Mouse (Mus musculus): Measurements from ENCODE around the gene Trpv4. TPM values are rescaled to one million over a fixed set of nuclear protein-coding genes. Genes with fewer than 3 reads are reported as not detected.

The Trpv4 gene
- polyA plus RNA-seq, 1 experiment from 2014 or later: 0.39 TPM

Other genes starting within 250 kb of the Trpv4 start
- gene Mmab, start 214.4 kb downstream of the Trpv4 start, polyA plus RNA-seq (2014; fragmentation: Nextera tagmentation; extraction: Ambion mirVana): 31.5 and 31.8 TPM in 2 replicates
- gene Mvk, start 214.2 kb downstream of the Trpv4 start, polyA plus RNA-seq (2014; fragmentation: Nextera tagmentation; extraction: Ambion mirVana): 71.9 and 78.7 TPM in 2 replicates
- 5.3 and 7.0 TPM in 2 replicates for gene Fam222a, start 90.4 kb downstream of the Trpv4 start, polyA plus RNA-seq (2014; fragmentation: Nextera tagmentation; extraction: Ambion mirVana)
- 26.9 and 30.8 TPM in 2 replicates for gene Gltp, start 32.6 kb upstream of the Trpv4 start, polyA plus RNA-seq (2014; fragmentation: Nextera tagmentation; extraction: Ambion mirVana)
- gene Tchp, start 49.3 kb upstream of the Trpv4 start, polyA plus RNA-seq (2014; fragmentation: Nextera tagmentation; extraction: Ambion mirVana): 15.2 and 16.2 TPM in 2 replicates
- 38.8 and 52.1 TPM in 2 replicates for gene Ankrd13a, start 116.3 kb upstream of the Trpv4 start, polyA plus RNA-seq (2014; fragmentation: Nextera tagmentation; extraction: Ambion mirVana)
- gene Git2, start 117.1 kb upstream of the Trpv4 start, polyA plus RNA-seq (2014; fragmentation: Nextera tagmentation; extraction: Ambion mirVana): 53.1 and 60.3 TPM in 2 replicates
- gene 1500011B03Rik, start 165.0 kb upstream of the Trpv4 start, polyA plus RNA-seq (2014; fragmentation: Nextera tagmentation; extraction: Ambion mirVana): 298 and 351 TPM in 2 replicates
- not detected in 2 replicates for gene 4930519G04Rik, start 195.2 kb upstream of the Trpv4 start, polyA plus RNA-seq (2014; fragmentation: Nextera tagmentation; extraction: Ambion mirVana)
- 2.3 and 3.5 TPM in 2 replicates for gene Gm9936, start 200.3 kb upstream of the Trpv4 start, polyA plus RNA-seq (2014; fragmentation: Nextera tagmentation; extraction: Ambion mirVana)
- gene Oasl2, start 238.5 kb upstream of the Trpv4 start, polyA plus RNA-seq (2014; fragmentation: Nextera tagmentation; extraction: Ambion mirVana): 3.2 and 4.3 TPM in 2 replicates